Mouse (Mus musculus) stomach, embryonic 15.5 days (tissue): ENCODE measurements around the gene Syt8. TPM values are rescaled to one million over a fixed set of nuclear protein-coding genes. Genes with fewer than 3 reads are reported as not detected.
A peak's percentile ranks its signal among the peaks of the same experiment; 100 is the strongest.

ENCODE experiments used
- ATAC-seq: fragments of 200-750 bp; cut with Nextera tagmentation; 2 replicates; pipeline ENCODE4 v1.8.0; 2017; ENCODE audit warnings: low read depth, moderate number of reproducible peaks, moderate TSS enrichment; ENCODE audit not compliant: insufficient read depth, low FRiP score
- H3K27ac ChIP-seq: fragments of 300-500 bp; sonication (generic); 2 replicates; pipeline ENCODE4 v1.5.1; 2015; ENCODE audit warnings: mild to moderate bottlenecking, inconsistent platforms
- H3K27me3 ChIP-seq: fragments of 300-500 bp; sonication (generic); replicated peaks from 2 replicates; pipeline ENCODE4 v1.6.1; 2015; ENCODE audit warnings: inconsistent platforms
- H3K36me3 ChIP-seq: fragments of 300-500 bp; sonication (generic); 2 replicates; pipeline ENCODE4 v1.6.1; 2015; ENCODE audit warnings: inconsistent platforms
- H3K4me1 ChIP-seq: fragments of 300-500 bp; sonication (generic); 2 replicates; pipeline ENCODE4 v1.6.1; 2015; ENCODE audit warnings: inconsistent platforms
- H3K4me2 ChIP-seq: fragments of 300-500 bp; sonication (generic); 2 replicates; pipeline ENCODE4 v1.6.1; 2015; ENCODE audit warnings: mild to moderate bottlenecking, inconsistent platforms
- H3K4me3 ChIP-seq: fragments of 300-500 bp; sonication (generic); replicated peaks from 2 replicates; pipeline ENCODE4 v1.5.1; 2015; ENCODE audit warnings: inconsistent platforms
- H3K9ac ChIP-seq: fragments of 300-500 bp; sonication (generic); 2 replicates; pipeline ENCODE4 v1.6.1; 2015; ENCODE audit warnings: inconsistent platforms
- H3K9me3 ChIP-seq: fragments of 300-500 bp; sonication (generic); 2 replicates; pipeline ENCODE4 v1.6.1; 2016; ENCODE audit warnings: inconsistent platforms
- WGBS: fragments of 180-500 bp; shearing (Covaris S2); methylation state at CpG from one replicate; pipeline ENCODE4 v1.1.7; 2015; 5-methylcytosine and 5-hydroxymethylcytosine counted together
- polyA plus RNA-seq: library from polyadenylated mRNA; unstranded; fragments of >200 nt; fragmentation: Nextera tagmentation; extraction: Ambion mirVana; gene quantifications from 2 replicates; pipeline ENCODE4 v1.2.1, GENCODE M21; 2015

The Syt8 gene
- polyA plus RNA-seq, 1 experiment from 2014 or later: 19.6 TPM

DNA sequence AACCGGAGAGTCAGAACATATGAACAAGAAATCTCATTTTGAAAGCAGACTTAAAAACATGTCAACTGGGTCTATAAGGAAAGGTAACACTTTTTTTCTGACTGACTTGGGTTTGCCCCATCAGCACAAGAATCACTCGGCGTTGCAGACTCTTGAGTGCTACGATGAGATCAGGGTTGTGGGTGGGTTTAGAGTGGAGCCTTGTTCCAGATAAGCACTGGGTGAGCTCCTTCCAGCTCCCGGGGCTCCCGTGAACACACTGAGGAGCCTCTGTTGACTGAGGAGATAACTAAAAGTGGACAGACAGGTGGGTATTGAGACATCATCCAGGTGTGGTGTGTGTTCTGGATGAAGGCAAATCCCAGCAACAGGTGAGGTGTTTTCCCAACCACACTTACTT is 21.4 kb upstream of the Syt8 start:
- 84% methylated on average over 6 of the region's 6 CpGs for WGBS
- Histone ChIP-seq H3K36me3 (no peaks in the 10 kb centered on the region), H3K4me2 (no peak overlapping the region), H3K9ac (no peak overlapping the region), H3K27me3 (no peaks in the 10 kb centered on the region), H3K27ac (no peak overlapping the region), H3K9me3 (no peaks in the 10 kb centered on the region), H3K4me3 (no peak overlapping the region), H3K4me1 (no peaks in the 10 kb centered on the region)
- no peak for ATAC-seq

- Histone ChIP-seq H3K4me3 (no peak overlapping the region), H3K4me1 (no peaks in the 10 kb centered on the region)
- no peak for ATAC-seq
These were observed 19.3 kb upstream of the Syt8 start for GRCm38 (mm10) chr7:142415314-142415713.

GRCm38 (mm10) chr7:142416225-142416624 is 18.4 kb upstream of the Syt8 start:
- no peak overlapping the region for H3K27ac ChIP-seq
- 70% methylated on average over 3 of the region's 3 CpGs for WGBS
- no peak overlapping the region for H3K4me2 ChIP-seq
- H3K27me3 ChIP-seq: no peaks in the 10 kb centered on the region
- H3K4me3 ChIP-seq: no peak overlapping the region
- no peak overlapping the region for H3K9ac ChIP-seq
- no peaks in the 10 kb centered on the region for H3K9me3 ChIP-seq
- no peaks in the 10 kb centered on the region for H3K36me3 ChIP-seq
- H3K4me1 ChIP-seq: no peaks in the 10 kb centered on the region
- no peak for ATAC-seq

More at GRCm38 (mm10) chr7:142415314-142415713, 19.3 kb upstream of the Syt8 start:
- Histone ChIP-seq H3K27ac (no peak overlapping the region), H3K9me3 (no peaks in the 10 kb centered on the region), H3K9ac (no peak overlapping the region), H3K36me3 (no peaks in the 10 kb centered on the region), H3K27me3 (no peaks in the 10 kb centered on the region), H3K4me2 (no peak overlapping the region)
- WGBS: 54% methylated on average over 4 of the region's 4 CpGs

GRCm38 (mm10) chr7:142418027-142418426 is 16.6 kb upstream of the Syt8 start:
- Histone ChIP-seq H3K9me3 (no peaks in the 10 kb centered on the region), H3K27me3 (no peaks in the 10 kb centered on the region), H3K4me3 (no peak overlapping the region), H3K9ac (no peak overlapping the region), H3K4me1 (no peaks in the 10 kb centered on the region), H3K36me3 (no peaks in the 10 kb centered on the region), H3K27ac (no peak overlapping the region), H3K4me2 (no peak overlapping the region)
- ATAC-seq: no peak
- 88% methylated on average over 2 of the region's 2 CpGs for WGBS

DNA sequence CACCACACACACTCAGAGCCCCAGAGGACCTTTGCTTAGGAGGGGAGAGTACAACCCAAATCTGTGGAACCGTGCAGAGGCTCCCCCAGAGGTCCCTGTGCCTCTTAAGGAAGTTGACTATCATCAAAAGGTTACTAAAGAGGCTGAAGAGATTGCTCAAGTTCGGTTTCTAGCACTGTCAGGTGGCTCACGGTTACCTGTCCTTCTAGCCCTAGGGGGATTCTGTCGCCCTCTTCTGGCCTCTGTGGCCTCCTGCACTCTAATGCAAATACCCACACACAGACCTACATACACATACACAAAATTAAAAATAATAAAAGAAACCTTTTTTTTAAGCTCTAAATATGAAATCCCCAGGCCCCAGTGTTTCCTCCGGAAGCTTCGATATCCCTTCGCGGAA is 16.0 kb upstream of the Syt8 start:
- no peak for ATAC-seq
- no peak overlapping the region for H3K9ac ChIP-seq
- WGBS: 87% methylated on average over 8 of the region's 8 CpGs
- H3K4me2 ChIP-seq: no peak overlapping the region
- H3K4me3 ChIP-seq: no peak overlapping the region
- no peaks in the 10 kb centered on the region for H3K9me3 ChIP-seq
- H3K27me3 ChIP-seq: no peaks in the 10 kb centered on the region
- H3K27ac ChIP-seq: no peak overlapping the region
- H3K4me1 ChIP-seq: no peaks in the 10 kb centered on the region
- H3K36me3 ChIP-seq: no peaks in the 10 kb centered on the region

DNA sequence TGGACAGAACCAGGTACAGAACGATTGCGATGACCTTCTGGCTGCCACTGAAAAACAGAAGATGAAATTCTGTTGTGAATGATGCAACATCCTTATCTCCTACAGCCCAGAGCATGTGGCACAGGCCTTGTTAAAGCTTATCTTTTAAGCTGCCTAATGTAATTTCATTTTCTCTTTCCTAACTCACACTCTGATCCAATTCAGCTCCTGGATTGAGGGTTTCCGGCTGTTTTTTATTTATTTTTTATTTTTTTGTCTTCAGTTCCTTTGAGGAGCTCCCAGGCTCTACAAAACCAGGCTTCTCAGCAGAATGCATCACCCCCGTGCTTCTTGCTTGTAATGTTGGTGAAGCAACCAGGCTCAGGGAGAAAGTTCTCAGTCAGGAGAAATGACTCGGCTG is 14.8 kb upstream of the Syt8 start:
- Histone ChIP-seq H3K36me3 (no peaks in the 10 kb centered on the region), H3K4me2 (no peak overlapping the region), H3K27ac (no peak overlapping the region), H3K9me3 (no peaks in the 10 kb centered on the region), H3K4me1 (no peaks in the 10 kb centered on the region), H3K27me3 (no peaks in the 10 kb centered on the region), H3K4me3 (no peak overlapping the region), H3K9ac (no peak overlapping the region)
- ATAC-seq: peak; percentile 70; the same call in 1 of the 2 replicates
- 69% methylated on average over 5 of the region's 5 CpGs for WGBS

DNA sequence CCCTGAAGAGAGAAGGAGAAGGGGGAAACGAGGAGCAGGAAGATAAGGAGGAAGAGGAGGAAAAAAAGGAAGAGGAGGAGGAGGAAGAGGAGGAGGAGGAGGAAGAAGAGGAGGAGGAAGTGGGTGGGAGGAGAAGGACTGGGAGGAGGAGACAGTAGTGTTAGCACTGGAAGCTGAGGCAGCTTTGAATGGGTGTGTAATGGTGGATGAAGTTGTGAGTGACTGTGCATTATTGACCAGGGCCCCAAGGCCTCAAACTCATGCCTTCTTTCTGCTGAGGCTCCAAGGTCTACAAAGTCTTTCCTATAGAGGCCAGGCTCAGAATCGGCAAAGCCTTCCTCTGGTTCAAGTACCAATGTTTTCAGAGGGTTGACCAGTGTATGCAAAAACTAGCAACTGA is 12.8 kb upstream of the Syt8 start:
- Histone ChIP-seq H3K27me3 (no peaks in the 10 kb centered on the region), H3K9me3 (no peaks in the 10 kb centered on the region), H3K27ac (no peak overlapping the region), H3K4me2 (no peak overlapping the region), H3K36me3 (no peaks in the 10 kb centered on the region), H3K4me1 (no peaks in the 10 kb centered on the region), H3K4me3 (no peak overlapping the region), H3K9ac (no peak overlapping the region)
- WGBS: 65% methylated on average over 2 of the region's 2 CpGs
- ATAC-seq: no peak

DNA sequence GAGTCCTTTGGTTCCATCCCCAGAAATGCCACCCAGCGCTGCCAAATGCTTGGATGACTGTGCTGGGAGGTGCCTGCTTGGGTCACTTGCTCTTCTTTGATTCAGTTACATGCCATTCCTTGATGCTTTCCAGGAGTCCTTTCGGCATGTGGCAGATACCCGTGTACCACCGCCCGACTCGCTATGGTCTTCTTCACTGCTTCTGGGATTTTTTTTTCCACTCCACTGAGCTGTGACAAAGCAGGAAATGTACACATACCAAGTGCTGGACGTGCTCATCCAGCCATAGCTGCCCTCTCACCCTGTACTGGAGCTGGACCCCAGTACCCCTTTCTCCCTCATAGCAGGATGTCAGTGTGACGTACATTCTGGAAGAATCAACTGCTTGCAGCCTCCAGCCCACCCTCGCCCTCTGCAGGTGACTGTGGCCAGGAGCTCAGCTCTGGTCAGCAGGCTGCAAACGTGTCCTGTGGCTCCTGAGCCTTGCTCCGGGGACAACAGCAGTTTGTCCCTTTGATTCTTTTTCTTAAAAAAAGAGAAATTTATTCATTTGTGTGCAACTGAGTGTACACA is 8.9 kb upstream of the Syt8 start:
- H3K27me3 ChIP-seq: no peaks in the 10 kb centered on the region
- H3K9me3 ChIP-seq: no peaks in the 10 kb centered on the region
- H3K9ac ChIP-seq: no peak overlapping the region
- peaks cover 14% of the 10 kb centered on the region for H3K4me1 ChIP-seq
- 60% methylated on average over 11 of the region's 11 CpGs for WGBS
- no peaks in the 10 kb centered on the region for H3K36me3 ChIP-seq
- no peak overlapping the region for H3K27ac ChIP-seq
- no peak overlapping the region for H3K4me3 ChIP-seq
- no peak for ATAC-seq
- no peak overlapping the region for H3K4me2 ChIP-seq

- Histone ChIP-seq H3K4me3 (no peak overlapping the region), H3K9me3 (no peaks in the 10 kb centered on the region), H3K27ac (no peak overlapping the region), H3K4me2 (no peak overlapping the region), H3K4me1 (peaks cover 22% of the 10 kb centered on the region), H3K9ac (no peak overlapping the region), H3K36me3 (no peaks in the 10 kb centered on the region), H3K27me3 (no peaks in the 10 kb centered on the region)
- 14% methylated on average over 7 of the region's 7 CpGs for WGBS
- no peak for ATAC-seq
These were observed 6.4 kb upstream of the Syt8 start for GRCm38 (mm10) chr7:142428213-142428612.

- Histone ChIP-seq H3K4me3 (no peak overlapping the region), H3K27ac (peak overlapping the region; percentile 31; the same call in 1 of the 2 replicates), H3K27me3 (no peaks in the 10 kb centered on the region), H3K9ac (no peak overlapping the region), H3K9me3 (no peaks in the 10 kb centered on the region), H3K36me3 (no peaks in the 10 kb centered on the region), H3K4me2 (0 out of 2 replicates have a peak overlapping the region, but pooled peaks have one; percentile 3), H3K4me1 (peaks cover 34% of the 10 kb centered on the region)
- WGBS: 31% methylated on average over 12 of the region's 12 CpGs
- peak; percentile 27 for ATAC-seq
These were observed 4.4 kb upstream of the Syt8 start for GRCm38 (mm10) chr7:142430160-142430678.

DNA sequence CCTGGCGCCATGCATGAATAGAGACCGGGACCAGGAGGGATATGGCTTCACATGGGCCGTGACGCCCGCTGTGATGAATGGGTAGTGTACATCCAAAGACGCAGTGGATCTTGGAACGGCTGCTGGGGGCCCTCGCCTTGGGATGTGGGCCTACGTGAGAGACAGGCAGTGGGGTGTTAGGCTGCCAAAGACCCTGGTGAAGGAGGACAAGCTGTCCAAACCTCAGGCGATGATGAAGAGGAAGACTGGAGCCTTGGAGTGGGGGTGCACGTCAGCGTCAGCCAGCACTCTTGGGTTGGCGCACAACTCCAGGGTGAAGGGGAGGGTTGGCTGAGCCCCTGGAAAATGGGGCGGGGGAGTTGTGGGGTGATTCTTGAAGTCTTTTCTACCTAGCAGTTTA is 3.5 kb upstream of the Syt8 start:
- no peak overlapping the region for H3K4me2 ChIP-seq
- H3K27ac ChIP-seq: no peak overlapping the region
- no peak for ATAC-seq
- no peaks in the 10 kb centered on the region for H3K27me3 ChIP-seq
- no peaks in the 10 kb centered on the region for H3K9me3 ChIP-seq
- no peak overlapping the region for H3K4me3 ChIP-seq
- no peak overlapping the region for H3K9ac ChIP-seq
- WGBS: 86% methylated on average over 14 of the region's 14 CpGs
- no peaks in the 10 kb centered on the region for H3K36me3 ChIP-seq
- H3K4me1 ChIP-seq: peaks cover 35% of the 10 kb centered on the region

- Histone ChIP-seq H3K27ac (peak overlapping the region; percentile 67; the same call in 1 of the 2 replicates), H3K4me1 (peaks cover 41% of the 10 kb centered on the region), H3K9me3 (no peaks in the 10 kb centered on the region), H3K27me3 (no peaks in the 10 kb centered on the region), H3K4me2 (peak overlapping the region; percentile 1; the same call in 1 of the 2 replicates), H3K4me3 (no peak overlapping the region), H3K36me3 (no peaks in the 10 kb centered on the region), H3K9ac (no peak overlapping the region)
- ATAC-seq: no peak
- 19% methylated on average over 19 of the region's 19 CpGs for WGBS
These were observed 1.0 kb upstream of the Syt8 start for GRCm38 (mm10) chr7:142433623-142434022.

GRCm38 (mm10) chr7:142435524-142435923 is 874 bp downstream of the Syt8 start:
- H3K27me3 ChIP-seq: no peaks in the 10 kb centered on the region
- no peaks in the 10 kb centered on the region for H3K9me3 ChIP-seq
- H3K4me3 ChIP-seq: no peak overlapping the region
- H3K36me3 ChIP-seq: no peaks in the 10 kb centered on the region
- WGBS: 22% methylated on average over 4 of the region's 4 CpGs
- no peak overlapping the region for H3K4me2 ChIP-seq
- peak overlapping the region; percentile 67 for H3K27ac ChIP-seq
- no peak overlapping the region for H3K9ac ChIP-seq
- peaks cover 35% of the 10 kb centered on the region for H3K4me1 ChIP-seq
- ATAC-seq: no peak
